Mouse (Mus musculus) left cerebral cortex, postnatal 14 days (tissue): ENCODE data around the gene Peak1. TPM values are rescaled to one million over a fixed set of nuclear protein-coding genes. Genes with fewer than 3 reads are reported as not detected.
A peak's percentile ranks its signal among the peaks of the same experiment; 100 is the strongest.

Experiments
- DNase-seq, 2 experiments: peaks; one replicate each; pipeline ENCODE4 v3.0.0; 2021 to 2022; ENCODE audit warnings: low spot score in 2 of 2, mixed read lengths in 1 of 2
- intact Hi-C: fragments of 180-260 bp; cut with DNase I; formaldehyde crosslinking; loops from one replicate; pipeline ENCODE4 v1.15.1; 2025
- total RNA-seq, 2 experiments: library from RNA; stranded (reverse); gene quantifications; 2 replicates each; pipeline ENCODE4 v1.2.3; 2021

Peak1 gene
- total RNA-seq, 2 experiments from 2014 or later: 24.0 to 24.8 TPM

GRCm38 (mm10) chr9:56332774-56333173 is 85.1 kb downstream of the Peak1 start:
- DNase-seq: no peak
- intact Hi-C loops: no loop called here

- DNase-seq: peak in 1 of 2 experiments; percentile 20
- intact Hi-C loops: no loop called here
These were observed 91.3 kb downstream of the Peak1 start for GRCm38 (mm10) chr9:56326511-56327005.

- no peak for DNase-seq
- intact Hi-C loops: no loop called here
These were observed 92.1 kb downstream of the Peak1 start for GRCm38 (mm10) chr9:56325725-56326124.

- DNase-seq: peak in 1 of 2 experiments; percentile 3
- intact Hi-C loops: no loop called here
These were observed 93.1 kb downstream of the Peak1 start for GRCm38 (mm10) chr9:56324576-56325355.

- intact Hi-C loops: no loop called here
- DNase-seq: no peak
These were observed 96.6 kb downstream of the Peak1 start for GRCm38 (mm10) chr9:56321291-56321690.

- intact Hi-C loops: no loop called here
- DNase-seq: no peak
These were observed 103.5 kb downstream of the Peak1 start for GRCm38 (mm10) chr9:56314326-56314725.

- intact Hi-C loops: no loop called here
- peak in 1 of 2 experiments; percentile 7 for DNase-seq
These were observed 108.8 kb downstream of the Peak1 start for GRCm38 (mm10) chr9:56309079-56309478.

GRCm38 (mm10) chr9:56304526-56304925 is 113.3 kb downstream of the Peak1 start:
- no peak for DNase-seq
- intact Hi-C loops: no loop called here

GRCm38 (mm10) chr9:56302921-56303465 is 114.9 kb downstream of the Peak1 start:
- intact Hi-C loops: no loop called here

GRCm38 (mm10) chr9:56290019-56290418 is 127.8 kb downstream of the Peak1 start:
- no peak for DNase-seq
- intact Hi-C loops: no loop called here

More at GRCm38 (mm10) chr9:56302921-56303465, 114.9 kb downstream of the Peak1 start:
- DNase-seq: no peak

- no peak for DNase-seq
- intact Hi-C loops: no loop called here
These were observed 135.4 kb downstream of the Peak1 start for GRCm38 (mm10) chr9:56282481-56282880.

GRCm38 (mm10) chr9:56273576-56273975 is 144.3 kb downstream of the Peak1 start:
- peak in 1 of 2 experiments; percentile 38 for DNase-seq
- intact Hi-C loops: no loop called here

- intact Hi-C loops: no loop called here
- no peak for DNase-seq
These were observed 145.6 kb downstream of the Peak1 start for GRCm38 (mm10) chr9:56272247-56272598.

- peak in 1 of 2 experiments; percentile 17 for DNase-seq
- intact Hi-C loops: no loop called here
These were observed 146.3 kb downstream of the Peak1 start for GRCm38 (mm10) chr9:56271326-56272246.

- no peak for DNase-seq
- intact Hi-C loops: loop anchor here (5.0 kb wide), 1 partner anchor 148 kb away; the partner anchor contains the start of genes Hmg20a and Peak1
These were observed 148.8 kb downstream of the Peak1 start for GRCm38 (mm10) chr9:56269101-56269500.

- intact Hi-C loops: loop anchor here (5.0 kb wide), 1 partner anchor 151 kb away; the partner anchor contains the start of genes Hmg20a and Peak1
- DNase-seq: no peak
These were observed 151.6 kb downstream of the Peak1 start for GRCm38 (mm10) chr9:56266200-56266815.

- intact Hi-C loops: loop anchor here (5.0 kb wide), 1 partner anchor 152 kb away; the partner anchor contains the start of genes Hmg20a and Peak1
- DNase-seq: no peak
These were observed 152.2 kb downstream of the Peak1 start for GRCm38 (mm10) chr9:56265460-56266199.

GRCm38 (mm10) chr9:56265022-56265360 is 152.9 kb downstream of the Peak1 start:
- intact Hi-C loops: loop anchor here (5.0 kb wide), 1 partner anchor 152 kb away; the partner anchor contains the start of genes Hmg20a and Peak1
- DNase-seq: no peak
